Mouse (Mus musculus): Measurements from ENCODE around the gene Hba-a2.
A peak's percentile ranks its signal among the peaks of the same experiment; 100 is the strongest.
"Not testable (repeated sequence)": the region's sequence is repeated elsewhere in the genome, so short reads cannot be mapped to it uniquely, and the experiment has no call there.

Gene Hba-a2

GRCm38 (mm10) chr11:32283091-32283777 is 13.1 kb upstream of the Hba-a2 start, which contains the start of gene Hba-a1:
Hba-a1 (plus strand) TSS chr11:32283511.
- not testable (repeated sequence) for DNase-seq (ENCODE audit: low spot score)

DNA sequence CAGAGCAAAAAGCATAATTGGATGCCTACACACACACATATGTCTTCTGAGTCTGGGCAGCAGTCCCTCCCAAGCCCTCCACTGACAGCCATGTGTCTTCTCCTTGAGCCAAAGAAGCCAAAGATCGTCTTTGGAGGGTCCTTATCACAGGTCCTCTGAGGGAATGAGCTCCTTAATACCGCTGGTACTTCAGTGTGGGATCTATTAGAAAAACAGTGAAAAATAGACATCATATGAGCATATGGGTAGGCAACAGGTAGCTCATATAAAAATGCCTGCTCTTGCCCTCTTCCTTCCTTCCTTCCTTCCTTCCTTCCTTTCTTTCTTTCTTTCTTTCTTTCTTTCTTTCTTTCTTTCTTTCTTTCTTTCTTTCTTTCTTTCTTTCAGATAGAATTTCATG is 11.7 kb upstream of the Hba-a2 start:
- DNase-seq (ENCODE audit: low spot score), result not testable (repeated sequence)

GRCm38 (mm10) chr11:32285031-32285775 is 11.1 kb upstream of the Hba-a2 start:
- DNase-seq (ENCODE audit: low spot score), result no peak

- not testable (repeated sequence) for DNase-seq (ENCODE audit: low spot score)
Measured at GRCm38 (mm10) chr11:32285887-32286286, 10.4 kb upstream of the Hba-a2 start.

DNA sequence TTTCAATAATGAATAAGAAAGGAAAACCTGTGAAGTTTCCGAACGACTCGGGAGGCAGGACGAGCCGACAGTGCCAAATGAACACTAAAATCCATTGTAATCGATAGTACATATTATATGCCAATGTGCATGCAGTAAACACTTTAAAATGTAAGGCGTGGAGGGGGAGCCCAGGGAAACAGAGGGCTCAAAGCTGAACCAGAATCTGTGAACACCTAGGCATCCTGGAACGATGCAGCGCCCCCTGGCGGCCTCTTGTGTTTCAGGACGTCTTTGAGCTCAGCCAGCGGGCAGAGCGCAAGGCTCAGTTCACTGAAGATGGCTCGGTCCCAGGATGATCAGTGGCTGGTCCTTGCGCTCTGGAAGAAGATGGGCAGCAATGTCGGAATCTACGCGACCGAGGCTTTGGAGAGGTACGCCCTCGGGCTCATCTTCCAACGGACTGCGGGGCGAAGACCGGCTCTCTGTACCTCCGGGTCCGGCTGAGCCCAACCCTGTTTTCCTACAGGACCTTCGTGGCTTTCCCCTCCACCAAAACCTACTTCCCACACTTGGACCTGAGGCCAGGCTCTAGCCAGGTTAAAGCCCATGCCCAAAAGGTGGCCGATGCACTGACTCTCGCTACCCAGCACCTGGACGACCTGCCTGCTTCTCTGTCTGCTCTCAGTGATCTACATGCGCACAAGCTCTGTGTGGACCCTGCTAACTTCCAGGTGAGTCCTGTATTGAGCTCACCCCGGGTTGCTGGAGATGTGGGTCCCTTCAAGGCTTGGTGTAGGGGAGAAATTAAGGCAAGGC is 9.4 kb upstream of the Hba-a2 start, which contains the start of gene Hbq1b:
Hbq1b (plus strand) TSS at position 271 of the 798 bp plus-strand sequence.
- peak; percentile 59 for DNase-seq (ENCODE audit: low spot score)

DNA sequence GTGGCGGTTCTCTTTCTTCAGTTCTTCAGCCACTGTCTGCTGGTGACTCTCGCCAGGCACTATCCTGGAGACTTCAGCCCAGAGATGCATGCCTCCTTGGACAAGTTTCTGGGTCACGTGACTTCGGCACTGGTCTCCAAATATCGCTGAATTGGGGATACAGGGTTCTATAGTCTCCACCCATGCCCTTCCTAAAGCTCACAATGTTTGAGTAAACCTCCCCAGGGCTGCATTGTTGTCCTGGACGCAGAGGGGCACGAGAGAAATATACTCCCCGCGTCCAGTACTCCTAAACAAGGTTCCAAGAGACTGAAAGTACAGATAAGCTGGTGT is 8.8 kb upstream of the Hba-a2 start:
- DNase-seq (ENCODE audit: low spot score), result no peak

GRCm38 (mm10) chr11:32292819-32293218 is 3.5 kb upstream of the Hba-a2 start:
- not testable (repeated sequence) for DNase-seq (ENCODE audit: low spot score)

DNA sequence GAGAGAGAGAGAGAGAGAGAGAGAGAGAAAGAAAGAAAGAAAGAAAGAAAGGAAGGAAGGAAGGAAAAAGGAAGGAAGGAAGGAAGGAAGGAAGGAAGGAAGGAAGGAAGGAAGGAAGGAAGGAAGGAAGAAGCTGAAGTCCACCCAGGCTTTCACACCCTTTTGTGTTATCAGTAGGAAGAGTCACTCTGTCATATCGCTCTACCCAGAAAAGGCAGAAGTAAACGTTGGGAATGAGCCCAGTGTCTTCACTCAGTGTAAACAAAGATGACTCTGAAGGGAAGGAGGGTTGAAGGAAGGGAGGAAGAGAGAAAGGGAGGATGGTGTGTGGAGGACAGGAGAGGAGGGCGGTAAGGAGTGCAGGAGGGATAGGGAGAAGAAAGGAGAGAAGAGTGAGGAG is 2.8 kb upstream of the Hba-a2 start:
- DNase-seq (ENCODE audit: low spot score), result not testable (repeated sequence)

GRCm38 (mm10) chr11:32297417-32297816 is 1.1 kb downstream of the Hba-a2 start:
- DNase-seq (ENCODE audit: low spot score), result not testable (repeated sequence)

- no peak for DNase-seq (ENCODE audit: low spot score)
Measured at GRCm38 (mm10) chr11:32297866-32298531, 1.7 kb downstream of the Hba-a2 start.

- DNase-seq (ENCODE audit: low spot score), result no peak
Measured at GRCm38 (mm10) chr11:32298532-32298918, 2.2 kb downstream of the Hba-a2 start.

- DNase-seq (ENCODE audit: low spot score), result peak; percentile 45
Measured at GRCm38 (mm10) chr11:32299865-32300264, 3.6 kb downstream of the Hba-a2 start, which contains the start of gene Hbq1a. Hbq1a (plus strand) TSS chr11:32300069.

DNA sequence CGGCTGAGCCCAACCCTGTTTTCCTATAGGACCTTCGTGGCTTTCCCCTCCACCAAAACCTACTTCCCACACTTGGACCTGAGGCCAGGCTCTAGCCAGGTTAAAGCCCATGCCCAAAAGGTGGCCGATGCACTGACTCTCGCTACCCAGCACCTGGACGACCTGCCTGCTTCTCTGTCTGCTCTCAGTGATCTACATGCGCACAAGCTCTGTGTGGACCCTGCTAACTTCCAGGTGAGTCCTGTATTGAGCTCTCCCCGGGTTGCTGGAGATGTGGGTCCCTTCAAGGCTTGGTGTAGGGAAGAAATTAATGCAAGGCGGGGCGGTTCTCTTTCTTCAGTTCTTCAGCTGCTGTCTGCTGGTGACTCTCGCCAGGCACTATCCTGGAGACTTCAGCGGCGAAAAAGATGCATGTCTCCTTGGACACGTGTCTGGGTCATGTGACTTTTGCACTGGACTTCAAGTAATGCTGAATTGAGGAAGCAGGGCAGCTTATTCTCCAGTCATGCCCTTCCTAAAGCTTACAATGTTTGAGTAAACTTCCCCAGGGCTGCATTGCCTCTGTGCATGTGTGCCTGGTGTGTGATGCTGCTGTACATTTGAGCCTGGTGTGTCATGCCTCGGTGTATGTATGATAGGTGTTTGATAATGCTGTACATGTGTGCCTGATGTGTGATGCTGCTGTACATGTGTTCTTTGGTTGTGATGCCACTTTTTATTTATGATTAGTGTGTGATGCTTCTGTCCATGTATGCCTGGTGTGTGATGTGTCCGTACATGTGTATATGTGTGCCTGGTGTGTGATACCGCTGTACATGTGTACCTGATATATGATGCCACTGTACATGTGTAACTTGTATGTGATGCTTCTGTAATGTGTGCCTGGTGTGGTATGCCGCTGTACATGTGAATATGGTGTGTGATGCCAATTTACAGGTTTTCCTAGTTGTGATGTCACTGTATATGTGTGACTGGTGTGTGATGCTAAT is 4.3 kb downstream of the Hba-a2 start:
- DNase-seq (ENCODE audit: low spot score), result peak; percentile 11

- no peak for DNase-seq (ENCODE audit: low spot score)
Measured at GRCm38 (mm10) chr11:32301506-32301905, 5.2 kb downstream of the Hba-a2 start.

DNA sequence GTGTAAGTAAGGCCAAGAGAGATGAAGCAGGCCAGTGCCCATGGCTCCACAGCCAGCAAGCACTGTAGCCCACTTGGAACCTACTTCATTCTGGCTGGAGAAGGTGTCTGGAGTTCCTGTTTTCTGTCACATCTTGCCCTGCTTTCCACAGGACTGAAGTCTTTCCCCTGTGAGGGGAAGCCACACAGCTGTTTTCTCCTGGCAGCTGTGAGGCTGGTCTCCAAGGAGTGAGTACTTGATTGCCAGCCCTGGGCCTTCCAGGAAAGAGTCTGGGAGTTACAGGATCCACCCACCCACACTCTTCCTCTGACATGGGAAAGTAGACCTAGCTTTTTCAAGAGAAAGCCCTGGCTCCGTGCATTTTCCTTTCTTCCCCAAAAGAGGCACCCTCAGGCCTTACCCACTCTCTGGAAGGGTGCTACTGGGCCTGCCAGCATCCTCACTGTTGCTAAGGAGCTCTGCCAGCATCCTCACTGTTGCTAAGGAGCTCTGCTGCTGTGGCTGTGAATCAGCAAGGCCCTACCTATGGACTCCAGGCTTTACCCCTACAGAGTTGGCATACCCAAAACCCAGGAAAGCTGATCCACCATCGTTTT is 6.6 kb downstream of the Hba-a2 start:
- DNase-seq (ENCODE audit: low spot score), result no peak

DNA sequence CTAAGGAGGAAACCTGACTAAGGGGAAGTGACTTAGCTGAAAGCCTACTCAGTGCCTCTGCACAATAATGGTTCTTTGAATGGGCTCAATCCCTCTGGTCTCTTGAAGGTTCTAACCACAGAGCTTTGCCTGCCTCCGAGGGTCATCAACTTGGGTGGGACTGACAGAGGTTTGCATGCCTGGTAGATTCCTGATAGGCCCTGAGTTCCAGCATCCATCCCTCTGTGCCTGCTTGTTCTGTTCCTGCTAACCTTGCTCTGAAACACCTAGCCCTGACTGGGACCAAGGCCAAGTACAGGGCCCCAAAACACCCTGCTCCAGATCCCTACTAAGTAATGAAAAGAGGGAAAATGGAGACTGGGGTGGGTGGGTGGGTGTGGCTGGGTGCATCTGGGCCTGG is 7.2 kb downstream of the Hba-a2 start:
- no peak for DNase-seq (ENCODE audit: low spot score)

DNA sequence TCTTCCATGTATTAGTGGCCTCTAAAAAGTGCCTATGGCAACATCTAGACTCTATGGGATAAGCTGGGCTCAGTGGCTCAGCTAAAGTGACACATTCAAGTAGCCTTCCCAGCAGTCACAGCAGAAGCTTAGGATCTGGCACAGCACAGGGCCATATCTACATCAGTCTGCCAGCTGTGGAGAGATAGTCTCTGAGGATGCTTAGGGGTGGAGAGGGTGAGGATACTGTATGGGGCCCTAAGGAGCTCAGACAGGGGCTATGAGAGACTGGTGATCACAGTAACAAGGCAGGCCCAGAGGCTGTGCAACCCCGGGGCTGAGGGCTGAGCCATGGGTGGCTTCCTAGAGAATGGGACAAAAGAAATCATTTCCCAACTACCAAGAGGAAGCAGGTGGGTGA is 10.7 kb downstream of the Hba-a2 start:
- no peak for DNase-seq (ENCODE audit: low spot score)

GRCm38 (mm10) chr11:32309446-32309845 is 13.2 kb downstream of the Hba-a2 start:
- DNase-seq (ENCODE audit: low spot score), result no peak

GRCm38 (mm10) chr11:32309928-32310327 is 13.6 kb downstream of the Hba-a2 start:
- DNase-seq (ENCODE audit: low spot score), result no peak

DNA sequence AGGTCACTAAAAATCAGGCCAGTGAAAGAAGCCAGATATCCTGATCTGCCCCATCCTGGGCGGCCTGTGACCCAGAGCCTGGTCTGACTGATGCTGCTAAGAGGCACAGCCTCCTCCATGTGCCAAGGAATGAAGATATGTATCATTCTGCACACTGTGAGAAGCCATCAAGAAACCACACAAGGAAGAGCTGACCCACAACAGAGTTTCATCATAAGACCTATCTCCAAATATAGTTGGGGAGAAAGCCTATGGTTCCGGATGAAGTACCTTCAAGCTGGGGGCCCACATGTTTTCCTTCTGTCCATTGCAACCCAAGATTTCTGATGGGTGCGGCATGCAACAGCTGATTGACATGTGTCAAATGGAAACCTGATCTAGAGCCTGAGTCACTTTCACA is 19.7 kb downstream of the Hba-a2 start:
- no peak for DNase-seq (ENCODE audit: low spot score)
